Mouse (Mus musculus) brain, embryonic 14.5 days (tissue): ENCODE data around the gene Chrna1. TPM values are rescaled to one million over a fixed set of nuclear protein-coding genes. Genes with fewer than 3 reads are reported as not detected.

Experiments
- DNase-seq: peaks from one replicate; pipeline ENCODE4 v3.0.0-alpha.2; 2011; ENCODE audit warnings: low read depth
- CTCF ChIP-seq: fragments of 200-500 bp; IDR thresholded peaks from 2 replicates; pipeline ENCODE4 v1.5.1; 2012; ENCODE audit warnings: inconsistent platforms, mild to moderate bottlenecking, moderate library complexity, borderline replicate concordance; ENCODE audit not compliant: insufficient read depth, insufficient read length; ENCODE audit errors: extremely low read depth
- POLR2A ChIP-seq: fragments of 200-500 bp; IDR thresholded peaks from 2 replicates; pipeline ENCODE4 v1.6.1; 2012; ENCODE audit warnings: mild to moderate bottlenecking, inconsistent platforms, borderline replicate concordance; ENCODE audit not compliant: poor library complexity, insufficient read depth, insufficient read length, severe bottlenecking; ENCODE audit errors: extremely low read depth
- polyA plus RNA-seq: library from polyadenylated mRNA; depleted of rRNA; stranded (reverse); fragments of >200 nt; gene quantifications from 2 replicates; pipeline ENCODE4 v1.2.3, GENCODE M21; 2012; rRNA removed

Chrna1 gene
- polyA plus RNA-seq, 1 experiment: 0.12 TPM

GRCm38 (mm10) chr2:73527956-73528355, 52.2 kb downstream of the Chrna1 start:
- no peak for TF ChIP-seq POLR2A
- no peak for TF ChIP-seq CTCF
- DNase-seq: no peak

- DNase-seq: no peak
- TF ChIP-seq POLR2A (no peak), CTCF (no peak)
Observed at GRCm38 (mm10) chr2:73526691-73527090, 53.4 kb downstream of the Chrna1 start.

- no peak for TF ChIP-seq POLR2A
- TF ChIP-seq CTCF: no peak
- DNase-seq: no peak
Observed at GRCm38 (mm10) chr2:73522891-73523290, 57.2 kb downstream of the Chrna1 start.

- TF ChIP-seq CTCF (no peak), POLR2A (no peak)
- no peak for DNase-seq
Observed at GRCm38 (mm10) chr2:73522336-73522735, 57.8 kb downstream of the Chrna1 start.

GRCm38 (mm10) chr2:73521737-73522136, 58.4 kb downstream of the Chrna1 start:
- DNase-seq: no peak
- TF ChIP-seq POLR2A (no peak), CTCF (no peak)

- no peak for TF ChIP-seq POLR2A
- TF ChIP-seq CTCF: no peak
- no peak for DNase-seq
Observed at GRCm38 (mm10) chr2:73518966-73519365, 61.2 kb downstream of the Chrna1 start.

- no peak for DNase-seq
- no peak for TF ChIP-seq POLR2A
Observed at GRCm38 (mm10) chr2:73518311-73518710, 61.8 kb downstream of the Chrna1 start.

- TF ChIP-seq POLR2A: no peak
- no peak for TF ChIP-seq CTCF
- DNase-seq: no peak
Observed at GRCm38 (mm10) chr2:73514178-73514577, 66.0 kb downstream of the Chrna1 start.

Other genes with a start within 250 kb of the Chrna1 start
- 7.7 and 8.8 TPM in 2 replicates for gene Gpr155, start 193.8 kb downstream of the Chrna1 start, polyA plus RNA-seq
- 2.8 and 3.8 TPM in 2 replicates for gene Wipf1, start 50.6 kb downstream of the Chrna1 start, polyA plus RNA-seq
- 194 and 219 TPM in 2 replicates for gene Chn1, start 195.0 kb upstream of the Chrna1 start, polyA plus RNA-seq